Mouse (Mus musculus) CH12.LX (cell line): ENCODE measurements around the gene Als2cl. TPM values are rescaled to one million over a fixed set of nuclear protein-coding genes. Genes with fewer than 3 reads are reported as not detected.

Experiments
- DNase-seq: peaks from one replicate; pipeline ENCODE4 v3.0.0-alpha.2; 2013; ENCODE audit errors: extremely low read depth
- H3K27ac ChIP-seq: 2 replicates; pipeline ENCODE4 v1.5.1; 2012; ENCODE audit warnings: low read depth, mild to moderate bottlenecking, control low read depth, moderate library complexity; ENCODE audit not compliant: insufficient read depth
- H3K27me3 ChIP-seq: replicated peaks from 2 replicates; pipeline ENCODE3; 2012; ENCODE audit warnings: inconsistent platforms
- H3K36me3 ChIP-seq, 2 experiments: replicated peaks in 1 of 2; 2 replicates each; pipeline versions ENCODE3 to v1.6.1; 2012; ENCODE audit warnings: inconsistent platforms in 1 of 2, low read length in 1 of 2, mild to moderate bottlenecking in 1 of 2, mixed read lengths in 1 of 2, moderate library complexity in 1 of 2; ENCODE audit not compliant: control insufficient read depth in 1 of 2, insufficient read depth in 1 of 2
- H3K4me1 ChIP-seq, 2 experiments: 2 replicates each; pipeline ENCODE4 v1.6.1; 2012; ENCODE audit warnings: inconsistent platforms in 1 of 2, moderate library complexity in 1 of 2; ENCODE audit not compliant: insufficient read depth in 2 of 2, control insufficient read depth in 1 of 2
- H3K4me2 ChIP-seq: 2 replicates; pipeline ENCODE4 v1.6.1; 2012; ENCODE audit warnings: low read depth, mild to moderate bottlenecking, control low read depth; ENCODE audit not compliant: poor library complexity, insufficient read depth, severe bottlenecking
- H3K4me3 ChIP-seq, 3 experiments: fragments of 150-350 bp in 1 of 3; sonication (generic) in 1 of 3; replicated peaks in 1 of 3; 2 replicates each; pipeline versions ENCODE3 to v1.5.1; 2011 to 2012; ENCODE audit warnings: low read depth in 2 of 3, low read length in 2 of 3, mild to moderate bottlenecking in 2 of 3, moderate library complexity in 2 of 3, control low read depth in 1 of 3, improper control_type of control experiment in 1 of 3, inconsistent platforms in 1 of 3, mixed read lengths in 1 of 3; ENCODE audit not compliant: poor library complexity in 1 of 3
- H3K79me2 ChIP-seq: replicated peaks from 2 replicates; pipeline ENCODE4 v1.6.1; 2012; ENCODE audit warnings: mild to moderate bottlenecking, moderate library complexity; ENCODE audit not compliant: control insufficient read depth, poor library complexity, insufficient read depth, severe bottlenecking; ENCODE audit errors: extremely low read depth
- H3K9ac ChIP-seq: 2 replicates; pipeline ENCODE4 v1.6.1; 2012; ENCODE audit warnings: low read depth, mild to moderate bottlenecking, control low read depth, moderate library complexity; ENCODE audit not compliant: insufficient read depth
- H3K9me3 ChIP-seq: replicated peaks from 2 replicates; pipeline ENCODE3; 2012; ENCODE audit warnings: low read length, inconsistent platforms, mixed read lengths
- BHLHE40 ChIP-seq: IDR thresholded peaks from 2 replicates; pipeline ENCODE4 v1.6.1; 2011; ENCODE audit warnings: mild to moderate bottlenecking, low read depth, low read length, improper control_type of control experiment
- CHD2 ChIP-seq: IDR thresholded peaks from 2 replicates; pipeline ENCODE4 v1.6.1; 2011; ENCODE audit warnings: low read length, improper control_type of control experiment
- ETS1 ChIP-seq: conservative IDR thresholded peaks from 2 replicates; pipeline ENCODE4 v1.6.1; 2012; ENCODE audit warnings: low read depth, mild to moderate bottlenecking, inconsistent platforms, low read length, improper control_type of control experiment, moderate library complexity
- GABPA ChIP-seq: IDR thresholded peaks from 2 replicates; pipeline ENCODE4 v1.6.1; 2012; ENCODE audit warnings: low read depth, low read length, improper control_type of control experiment, inconsistent platforms; ENCODE audit not compliant: insufficient replicate concordance
- HCFC1 ChIP-seq: IDR thresholded peaks from 2 replicates; pipeline ENCODE4 v1.6.1; 2012; ENCODE audit warnings: low read depth, mild to moderate bottlenecking, inconsistent platforms, low read length, improper control_type of control experiment
- JUN ChIP-seq: IDR thresholded peaks from 2 replicates; pipeline ENCODE4 v1.6.1; 2011; ENCODE audit warnings: low read depth, mild to moderate bottlenecking, low read length, improper control_type of control experiment, moderate library complexity; ENCODE audit not compliant: insufficient read depth
- JUND ChIP-seq: conservative IDR thresholded peaks from 2 replicates; pipeline ENCODE4 v1.6.1; 2011; ENCODE audit warnings: low read depth, low read length, improper control_type of control experiment
- MAX ChIP-seq: IDR thresholded peaks from 2 replicates; pipeline ENCODE4 v1.6.1; 2011; ENCODE audit warnings: low read length, improper control_type of control experiment
- MXI1 ChIP-seq: IDR thresholded peaks from 2 replicates; pipeline ENCODE4 v1.6.1; 2011; ENCODE audit warnings: mild to moderate bottlenecking, low read depth, low read length, improper control_type of control experiment
- NELFE ChIP-seq: IDR thresholded peaks from 2 replicates; pipeline ENCODE4 v1.6.1; 2011; ENCODE audit warnings: low read depth, low read length, improper control_type of control experiment
- PAX5 ChIP-seq: IDR thresholded peaks from 2 replicates; pipeline ENCODE4 v1.6.1; 2012; ENCODE audit warnings: low read length, inconsistent platforms, mixed read lengths
- POLR2AphosphoS2 ChIP-seq: IDR thresholded peaks from 2 replicates; pipeline ENCODE4 v1.6.1; 2011; ENCODE audit warnings: low read depth, low read length, improper control_type of control experiment
- RAD21 ChIP-seq: IDR thresholded peaks from 2 replicates; pipeline ENCODE4 v1.6.1; 2011; ENCODE audit warnings: low read depth, mild to moderate bottlenecking, low read length, improper control_type of control experiment, moderate library complexity
- TBP ChIP-seq: conservative IDR thresholded peaks from 2 replicates; pipeline ENCODE4 v1.6.1; 2011; ENCODE audit warnings: low read depth, low read length, improper control_type of control experiment
- TCF12 ChIP-seq: IDR thresholded peaks from 2 replicates; pipeline ENCODE4 v1.6.1; 2014; ENCODE audit warnings: low read depth, mild to moderate bottlenecking, inconsistent platforms, low read length, improper control_type of control experiment
- USF1 ChIP-seq: IDR thresholded peaks from 2 replicates; pipeline ENCODE4 v1.6.1; 2014; ENCODE audit warnings: low read depth, mild to moderate bottlenecking, inconsistent platforms, low read length, improper control_type of control experiment
- USF2 ChIP-seq: conservative IDR thresholded peaks from 2 replicates; pipeline ENCODE4 v1.6.1; 2011; ENCODE audit warnings: low read depth, low read length, improper control_type of control experiment
- ZKSCAN1 ChIP-seq: IDR thresholded peaks from 2 replicates; pipeline ENCODE4 v1.6.1; 2012; ENCODE audit warnings: low read depth, inconsistent platforms, low read length, improper control_type of control experiment, borderline replicate concordance
- ZMIZ1 ChIP-seq: IDR thresholded peaks from 2 replicates; pipeline ENCODE4 v1.6.1; 2012; ENCODE audit warnings: low read depth, mild to moderate bottlenecking, inconsistent platforms, low read length, improper control_type of control experiment
- ZNF384 ChIP-seq: IDR thresholded peaks from 2 replicates; pipeline ENCODE4 v1.6.1; 2012; ENCODE audit warnings: low read depth, low read length, improper control_type of control experiment, inconsistent platforms
- dilution Hi-C: fragments of 300-500 bp; cut with MboI; formaldehyde crosslinking; loops from 2 replicates; pipeline ENCODE4 v1.14.3; 2020; ENCODE audit warnings: low sequenced_read_pairs; ENCODE audit not compliant: extremely low pct_unique_long_range_greater_than_20kb, extremely low pct_ligation_motif_present
- in situ Hi-C: fragments of 300-500 bp; cut with MboI; formaldehyde crosslinking; loops from 3 replicates; pipeline ENCODE4 v1.14.3; 2019; ENCODE audit warnings: low sequenced_read_pairs, low pct_ligation_motif_present, low pct_unique_long_range_greater_than_20kb, mixed read lengths
- polyA plus RNA-seq: library from polyadenylated mRNA; unstranded; fragments of >175 nt; gene quantifications from 2 replicates; pipeline ENCODE4 v1.2.1, GENCODE M21; 2012; ENCODE audit warnings: low read depth; ENCODE audit not compliant: insufficient read length
- total RNA-seq, 2 experiments: library from RNA; depleted of rRNA; stranded (reverse); fragments of 300-350 nt in 1 of 2; fragments of >200 nt in 1 of 2; gene quantifications; 2 replicates each; pipeline ENCODE4 v1.2.3; 2012 to 2014

Gene Als2cl
- total and polyA plus RNA-seq, 3 experiments = 2.4 to 3.4 (median 2.5) TPM

DNA sequence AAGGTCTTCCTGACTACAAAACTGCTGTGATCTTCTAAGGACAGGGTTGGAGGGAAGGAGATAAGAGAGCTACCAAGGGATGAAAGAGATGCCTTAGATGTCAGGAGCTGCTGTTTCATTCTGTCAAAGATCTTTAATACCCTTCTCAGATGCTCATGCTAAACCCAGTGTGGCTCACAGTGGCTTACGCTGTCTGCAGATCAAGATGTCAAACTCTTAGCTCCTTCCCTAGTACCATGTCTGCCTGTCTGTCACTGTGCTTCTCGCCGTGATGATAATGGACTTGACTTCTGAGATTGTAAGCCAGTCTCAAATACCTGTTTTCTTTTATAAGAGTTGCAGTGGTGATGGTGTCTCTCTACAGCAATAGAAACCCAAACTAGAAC, 29.0 kb downstream of the Als2cl start:
- Histone ChIP-seq H3K4me3 (no peak overlapping the region), H3K27ac (no peak overlapping the region), H3K79me2 (no peaks in the 10 kb centered on the region), H3K4me2 (no peak overlapping the region), H3K27me3 (no peaks in the 10 kb centered on the region), H3K36me3 (no peaks in the 10 kb centered on the region)
- dilution Hi-C loops = no loop called here
- TF ChIP-seq GABPA (no peak), MXI1 (no peak), USF1 (no peak), JUND (no peak), TBP (no peak), ETS1 (no peak), PAX5 (no peak), ZKSCAN1 (no peak), CHD2 (no peak), POLR2AphosphoS2 (no peak), USF2 (no peak), ZNF384 (no peak), RAD21 (no peak), JUN (no peak), TCF12 (no peak), HCFC1 (no peak), ZMIZ1 (no peak), MAX (no peak), NELFE (no peak)
- TF ChIP-seq, all 38 proteins: peak for 0
- no peak for DNase-seq
- no peak overlapping the region for H3K9ac ChIP-seq
- in situ Hi-C loops = no loop called here
- H3K9me3 ChIP-seq = peaks cover 13% of the 10 kb centered on the region
- peaks cover 6 to 39% of the 10 kb centered on the region in 2 experiments for H3K4me1 ChIP-seq

DNA sequence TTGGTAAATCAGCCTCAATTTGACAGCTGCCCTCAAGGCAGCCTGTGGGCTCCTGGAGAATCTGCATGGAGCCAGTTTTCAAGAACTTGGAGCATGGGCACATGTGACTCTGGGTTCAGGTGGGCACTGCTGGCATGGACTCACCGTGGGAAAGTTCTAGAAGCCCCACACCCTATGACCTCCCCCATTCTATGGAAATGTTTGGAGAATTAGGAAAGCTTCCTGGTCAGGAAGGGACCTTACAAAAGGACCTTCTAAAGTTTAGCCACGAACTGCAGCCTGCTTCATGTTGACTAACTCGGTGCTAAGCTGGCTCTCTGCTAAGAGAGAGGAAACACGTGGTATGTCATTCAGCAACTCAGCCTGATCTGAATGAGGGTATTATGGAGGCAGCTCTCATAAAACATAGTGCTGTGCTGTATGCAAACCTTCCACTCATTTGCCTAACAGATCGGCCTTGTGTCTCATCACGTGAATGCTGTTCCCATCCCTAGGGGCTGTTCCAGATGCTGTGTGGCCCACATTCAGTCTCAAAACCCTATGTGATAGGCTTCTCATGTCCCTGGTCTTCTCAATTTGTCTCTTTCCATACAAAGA, 29.8 kb downstream of the Als2cl start:
- no peaks in the 10 kb centered on the region for H3K36me3 ChIP-seq
- no peak overlapping the region for H3K27ac ChIP-seq
- in situ Hi-C loops (no loop called here), dilution Hi-C loops (no loop called here)
- H3K79me2 ChIP-seq = no peaks in the 10 kb centered on the region
- peak; percentile 73 for TF ChIP-seq MAX
- TF ChIP-seq BHLHE40 = peak; percentile 75
- no peak for TF ChIP-seq JUN
- H3K9me3 ChIP-seq = peaks cover 13% of the 10 kb centered on the region
- H3K27me3 ChIP-seq = no peaks in the 10 kb centered on the region
- H3K4me1 ChIP-seq = peaks cover 6 to 39% of the 10 kb centered on the region in 2 experiments
- H3K4me3 ChIP-seq = no peak overlapping the region
- no peak overlapping the region for H3K4me2 ChIP-seq
- DNase-seq = peak; percentile 37
- no peak overlapping the region for H3K9ac ChIP-seq
